Mouse (Mus musculus) thymus, adult 2 months (tissue): ENCODE measurements around the gene Prrt1. TPM values are rescaled to one million over a fixed set of nuclear protein-coding genes. Genes with fewer than 3 reads are reported as not detected.

Source experiments
- DNase-seq: peaks from one replicate; pipeline ENCODE4 v3.0.0; 2021
- H3K27ac ChIP-seq: fragments of 200-500 bp; 2 replicates; pipeline ENCODE4 v1.5.1; 2012; ENCODE audit warnings: low read length, control low read depth; ENCODE audit not compliant: control insufficient read depth, insufficient read depth
- H3K27me3 ChIP-seq: fragments of 200-500 bp; 2 replicates; pipeline ENCODE4 v1.6.1; 2012; ENCODE audit warnings: mild to moderate bottlenecking, low read length, moderate library complexity, mixed read lengths; ENCODE audit not compliant: control insufficient read depth, insufficient read depth
- H3K36me3 ChIP-seq: fragments of 200-500 bp; 2 replicates; pipeline ENCODE4 v1.6.1; 2012; ENCODE audit warnings: mild to moderate bottlenecking, low read length, moderate library complexity; ENCODE audit not compliant: control insufficient read depth, insufficient read depth
- H3K4me1 ChIP-seq: fragments of 200-500 bp; replicated peaks from 2 replicates; pipeline ENCODE4 v1.6.1; 2012; ENCODE audit warnings: low read length; ENCODE audit not compliant: control insufficient read depth, insufficient read depth
- H3K4me3 ChIP-seq: fragments of 200-500 bp; 2 replicates; pipeline ENCODE4 v1.5.1; 2012; ENCODE audit warnings: mild to moderate bottlenecking, low read length, control low read depth, moderate library complexity; ENCODE audit not compliant: control insufficient read depth, insufficient read depth
- CTCF ChIP-seq: fragments of 200-500 bp; IDR thresholded peaks from 2 replicates; pipeline ENCODE4 v1.5.1; 2012; ENCODE audit warnings: mild to moderate bottlenecking, control low read depth, low read length, moderate library complexity, borderline replicate concordance; ENCODE audit not compliant: control insufficient read depth, poor library complexity, insufficient read depth; ENCODE audit errors: extremely low read depth
- POLR2A ChIP-seq: fragments of 200-500 bp; IDR thresholded peaks from 2 replicates; pipeline ENCODE4 v1.6.1; 2012; ENCODE audit warnings: mild to moderate bottlenecking, low read length, control low read depth, moderate library complexity; ENCODE audit not compliant: control insufficient read depth, poor library complexity, insufficient read depth; ENCODE audit errors: extremely low read depth
- WGBS: fragments of 180-500 bp; shearing (Covaris S2); methylation state at CpG from one replicate; pipeline ENCODE4 v1.1.7; 2018; 5-methylcytosine and 5-hydroxymethylcytosine counted together
- polyA plus RNA-seq: library from polyadenylated mRNA; depleted of rRNA; stranded (reverse); fragments of >200 nt; gene quantifications from 2 replicates; pipeline ENCODE4 v1.2.3, GENCODE M21; 2012

Prrt1 gene
- polyA plus RNA-seq, 1 experiment, result 361 TPM

DNA sequence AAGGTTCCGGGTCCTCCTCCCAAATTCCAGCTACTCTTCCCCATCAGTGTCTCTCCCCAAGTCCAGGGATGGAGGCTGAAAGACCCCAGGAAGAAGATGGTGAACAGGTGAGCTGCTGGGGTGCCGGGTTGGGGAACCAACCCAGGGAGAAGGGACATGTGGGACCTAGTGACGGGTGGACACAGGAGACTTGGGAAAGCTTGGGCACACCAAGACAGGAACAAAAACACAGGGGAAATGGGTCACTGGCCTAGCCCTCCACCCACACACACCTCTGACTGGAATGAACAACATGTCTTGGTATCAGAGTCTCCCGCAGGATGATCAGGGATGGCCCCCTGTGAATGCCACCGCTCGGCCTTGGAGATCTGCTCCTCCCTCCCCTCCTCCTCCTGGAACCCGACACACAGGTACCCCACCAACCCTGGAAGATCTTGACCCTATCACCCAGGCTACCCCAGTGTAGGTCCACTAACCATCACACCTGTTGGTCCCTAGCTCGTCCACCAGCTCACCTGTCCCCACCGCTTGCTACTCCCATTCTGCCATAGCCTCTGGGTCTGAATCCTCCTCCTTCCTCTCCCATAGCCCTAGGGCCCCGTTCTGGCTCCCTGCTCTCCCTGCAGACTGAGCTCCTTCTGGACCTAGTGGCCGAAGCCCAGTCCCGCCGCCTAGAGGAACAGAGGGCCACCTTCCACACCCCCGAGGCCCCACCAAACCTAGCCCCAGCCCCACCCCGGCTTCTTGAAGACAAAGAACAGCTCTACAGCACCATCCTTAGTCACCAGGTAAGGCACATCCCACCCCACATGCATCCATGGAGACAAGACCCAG is 39.0 kb upstream of the Prrt1 start:
- TF ChIP-seq CTCF (no peak), POLR2A (no peak)
- Histone ChIP-seq H3K27ac (peak overlapping the region; percentile 95), H3K4me1 (peaks cover 38% of the 10 kb centered on the region), H3K36me3 (peaks cover 13% of the 10 kb centered on the region), H3K27me3 (no peaks in the 10 kb centered on the region), H3K4me3 (peak overlapping the region; percentile 65)
- DNase-seq, result peak; percentile 39
- 37% methylated on average over 15 of the region's 15 CpGs for WGBS

DNA sequence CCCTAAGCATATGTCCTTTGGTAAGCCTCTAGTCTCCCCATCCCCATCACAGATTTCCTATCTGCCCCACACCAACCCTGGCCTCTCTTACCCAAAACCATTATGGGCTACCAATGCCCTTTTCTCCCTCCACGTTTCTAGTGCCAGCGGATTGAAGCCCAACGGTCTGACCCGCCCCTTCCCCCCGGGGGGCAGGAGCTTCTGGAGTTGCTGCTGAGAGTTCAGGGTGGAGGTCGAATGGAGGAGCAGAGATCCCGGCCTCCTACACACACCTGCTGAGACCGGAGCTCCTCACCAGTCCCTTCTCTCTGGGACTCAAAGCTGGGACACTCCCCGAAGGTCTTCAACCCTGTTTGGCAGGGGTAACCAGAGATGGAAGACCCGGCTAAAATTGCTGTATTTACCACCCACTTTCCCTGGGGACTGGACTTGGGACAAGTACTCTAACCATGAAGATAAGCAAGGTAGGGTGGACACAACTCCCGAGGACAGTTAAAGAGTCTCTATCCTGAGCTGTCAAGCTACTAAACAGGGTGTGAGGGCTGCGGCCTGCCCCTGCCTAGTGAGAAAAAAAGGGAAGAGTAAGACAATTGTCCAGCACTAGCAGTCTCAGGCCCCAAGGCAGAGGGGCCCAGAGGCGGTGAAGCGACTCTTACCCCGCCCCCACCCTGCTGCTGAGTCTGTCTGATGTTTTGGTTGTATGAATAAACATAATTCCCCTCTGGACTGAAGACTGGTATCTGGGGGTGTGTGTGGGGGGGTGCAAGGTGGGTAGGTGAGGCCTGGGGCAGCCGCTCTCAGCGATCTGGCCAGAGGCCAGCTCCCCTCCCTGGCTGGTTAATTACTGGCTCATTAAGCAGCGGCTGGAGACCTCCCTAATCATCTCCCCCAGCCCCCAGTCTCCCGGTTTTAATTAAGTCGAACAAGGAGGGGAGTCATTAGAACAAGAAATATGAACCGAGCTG is 38.0 kb upstream of the Prrt1 start, which contains the start of gene Pbx2:
Gene Pbx2 (plus strand): TSS at position 238 of the 965 bp plus-strand sequence.
- Histone ChIP-seq H3K27me3 (no peaks in the 10 kb centered on the region), H3K27ac (peak within 1 kb of the TSS; percentile 95), H3K36me3 (peaks cover 20% of the 10 kb centered on the region), H3K4me3 (peak within 1 kb of the TSS; percentile 76), H3K4me1 (peaks cover 32% of the 10 kb centered on the region)
- DNase-seq, result peak; percentile 46
- 4% methylated on average over 21 of the region's 21 CpGs for WGBS
- no peak for TF ChIP-seq POLR2A
- no peak for TF ChIP-seq CTCF

DNA sequence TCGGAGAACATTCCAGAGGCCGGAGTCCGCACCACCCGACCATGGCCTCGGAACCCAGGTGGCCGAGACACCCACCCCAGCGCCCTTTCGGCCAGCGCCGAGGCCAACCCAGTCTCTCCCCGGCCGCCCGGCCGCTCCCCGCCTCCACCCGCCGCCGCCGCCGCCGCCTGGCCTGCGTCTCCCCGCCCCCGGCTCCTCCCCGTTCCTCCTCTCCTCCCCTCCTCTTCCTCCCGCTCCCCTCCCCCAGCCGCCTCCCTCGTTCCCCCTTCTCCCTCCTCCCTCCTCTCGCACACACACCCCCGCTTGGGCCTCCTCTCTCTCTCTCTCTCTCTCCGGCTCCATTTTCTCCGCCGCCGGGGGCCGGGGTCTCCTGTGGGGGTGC is 37.3 kb upstream of the Prrt1 start:
- Histone ChIP-seq H3K27me3 (no peaks in the 10 kb centered on the region), H3K36me3 (peaks cover 20% of the 10 kb centered on the region), H3K4me1 (peaks cover 25% of the 10 kb centered on the region), H3K27ac (peak overlapping the region; percentile 95), H3K4me3 (peak overlapping the region; percentile 76)
- peak; percentile 90 for DNase-seq
- WGBS, result 3% methylated on average over 35 of the region's 35 CpGs
- peak; percentile 39; the same call in 1 of the 2 replicates for TF ChIP-seq CTCF
- peak; percentile 65 for TF ChIP-seq POLR2A

DNA sequence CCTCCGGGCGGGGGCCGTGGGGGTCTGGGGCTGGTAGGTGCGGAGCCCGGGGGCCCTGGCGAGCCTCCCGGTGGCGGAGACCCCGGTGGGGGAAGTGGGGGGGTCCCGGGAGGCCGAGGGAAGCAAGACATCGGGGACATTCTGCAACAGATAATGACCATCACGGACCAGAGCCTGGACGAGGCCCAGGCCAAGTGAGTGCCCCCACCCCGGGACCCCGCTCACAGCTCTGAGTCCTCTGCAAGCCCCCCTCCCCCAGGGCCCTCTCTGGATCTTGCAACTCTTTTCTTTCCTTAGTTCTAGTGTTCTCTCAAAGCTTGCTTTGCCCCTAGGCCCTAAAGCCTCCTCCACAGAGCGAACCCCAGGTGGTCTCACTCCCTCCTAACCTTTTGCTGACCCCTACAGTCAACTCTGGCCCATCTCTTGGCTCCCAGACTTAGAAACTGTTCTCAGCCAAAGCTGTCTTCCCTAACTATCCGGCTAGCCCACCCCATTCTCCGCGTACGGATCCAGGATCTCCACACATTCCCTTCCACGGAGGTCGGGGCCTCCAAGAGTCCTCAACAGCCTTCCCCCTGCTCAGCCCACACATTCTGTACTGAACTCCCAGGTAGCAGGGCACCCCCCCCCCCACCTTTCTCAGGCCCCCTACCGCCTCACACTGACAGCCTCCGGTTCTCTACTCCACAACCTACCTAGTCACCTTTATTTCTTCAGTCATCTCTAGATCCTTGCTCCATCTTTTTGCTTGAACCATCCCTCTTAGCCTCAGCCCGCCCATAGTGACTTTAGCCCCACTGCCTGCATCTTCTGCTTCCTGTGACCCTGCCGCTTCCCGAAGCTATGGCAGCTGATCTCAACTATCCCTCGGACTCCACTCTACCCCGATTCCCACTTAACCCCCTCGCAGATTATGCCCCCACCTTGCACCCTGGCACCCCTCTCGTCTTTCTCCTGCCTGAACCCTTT is 36.5 kb upstream of the Prrt1 start:
- 3% methylated on average over 32 of the region's 32 CpGs for WGBS
- Histone ChIP-seq H3K4me3 (peak overlapping the region; percentile 76), H3K27me3 (no peaks in the 10 kb centered on the region), H3K27ac (peak overlapping the region; percentile 74), H3K36me3 (peaks cover 20% of the 10 kb centered on the region), H3K4me1 (peaks cover 24% of the 10 kb centered on the region)
- DNase-seq, result peak; percentile 40
- TF ChIP-seq POLR2A (no peak), CTCF (no peak)

DNA sequence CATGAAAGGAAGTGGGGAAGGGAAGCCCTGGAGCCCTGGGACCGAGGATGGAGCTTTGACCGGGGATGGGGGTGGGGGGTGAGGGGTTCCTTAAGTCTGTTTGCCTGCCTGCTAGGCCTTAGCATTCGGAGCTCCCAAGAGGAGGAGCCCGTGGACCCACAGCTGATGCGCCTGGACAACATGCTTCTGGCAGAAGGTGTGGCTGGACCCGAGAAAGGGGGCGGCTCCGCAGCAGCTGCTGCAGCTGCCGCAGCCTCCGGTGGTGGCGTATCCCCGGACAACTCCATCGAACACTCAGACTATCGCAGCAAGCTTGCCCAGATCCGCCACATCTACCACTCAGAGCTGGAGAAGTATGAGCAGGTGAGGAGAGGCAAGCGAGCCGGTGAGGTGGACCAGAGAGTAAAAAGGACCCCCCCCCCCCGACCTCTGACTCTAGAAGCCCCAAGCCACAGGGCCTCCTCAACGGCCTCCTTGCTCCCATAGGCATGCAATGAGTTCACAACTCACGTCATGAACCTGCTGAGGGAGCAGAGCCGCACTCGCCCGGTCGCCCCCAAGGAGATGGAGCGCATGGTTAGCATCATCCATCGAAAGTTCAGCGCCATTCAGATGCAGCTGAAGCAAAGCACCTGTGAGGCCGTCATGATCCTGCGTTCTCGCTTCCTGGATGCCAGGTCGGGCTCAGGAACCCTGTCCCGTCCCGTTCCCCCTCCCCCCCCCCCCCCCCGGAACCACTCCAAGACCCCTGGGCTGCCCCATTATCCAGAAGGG is 35.4 kb upstream of the Prrt1 start:
- Histone ChIP-seq H3K27ac (no peak overlapping the region), H3K36me3 (peaks cover 20% of the 10 kb centered on the region), H3K27me3 (no peaks in the 10 kb centered on the region), H3K4me3 (no peak overlapping the region), H3K4me1 (peaks cover 18% of the 10 kb centered on the region)
- DNase-seq, result no peak
- 83% methylated on average over 34 of the region's 34 CpGs for WGBS
- TF ChIP-seq CTCF (no peak), POLR2A (no peak)
